Mouse (Mus musculus): Measurements from ENCODE around the gene Hint1. TPM values are rescaled to one million over a fixed set of nuclear protein-coding genes. Genes with fewer than 3 reads are reported as not detected.
A peak's percentile ranks its signal among the peaks of the same experiment; 100 is the strongest.

Gene Hint1
- polyA plus RNA-seq, 3 experiments from 2014 or later, result 423 to 700 (median 441) TPM

- ATAC-seq, result no peak
Observed at GRCm38 (mm10) chr11:54861471-54862420, 4.4 kb upstream of the Hint1 start.

GRCm38 (mm10) chr11:54862621-54863520 is 3.3 kb upstream of the Hint1 start:
- ATAC-seq, result no peak

- ATAC-seq, result no peak
Observed at GRCm38 (mm10) chr11:54865330-54866085, 675 bp upstream of the Hint1 start.

- no peak for ATAC-seq
Observed at GRCm38 (mm10) chr11:54867049-54867385, 834 bp downstream of the Hint1 start.

- no peak for ATAC-seq
Observed at GRCm38 (mm10) chr11:54867903-54868434, 1.8 kb downstream of the Hint1 start.

- ATAC-seq, result no peak
Observed at GRCm38 (mm10) chr11:54868445-54868844, 2.3 kb downstream of the Hint1 start.

GRCm38 (mm10) chr11:54869318-54869717 is 3.1 kb downstream of the Hint1 start:
- no peak for ATAC-seq

GRCm38 (mm10) chr11:54871831-54872537 is 5.8 kb downstream of the Hint1 start:
- no peak for ATAC-seq

GRCm38 (mm10) chr11:54876031-54876430 is 9.8 kb downstream of the Hint1 start:
- no peak for ATAC-seq

GRCm38 (mm10) chr11:54878893-54879292 is 12.7 kb downstream of the Hint1 start:
- no peak for ATAC-seq

GRCm38 (mm10) chr11:54879434-54879833 is 13.3 kb downstream of the Hint1 start:
- peak; percentile 83 for ATAC-seq

GRCm38 (mm10) chr11:54879922-54880321 is 13.7 kb downstream of the Hint1 start:
- ATAC-seq, result no peak

- no peak for ATAC-seq
Observed at GRCm38 (mm10) chr11:54881051-54881474, 14.9 kb downstream of the Hint1 start.

- no peak for ATAC-seq
Observed at GRCm38 (mm10) chr11:54882671-54883070, 16.5 kb downstream of the Hint1 start.

- ATAC-seq, result peak; percentile 54
Observed at GRCm38 (mm10) chr11:54884197-54884828, 18.1 kb downstream of the Hint1 start.

GRCm38 (mm10) chr11:54884937-54885336 is 18.8 kb downstream of the Hint1 start:
- ATAC-seq, result no peak

- ATAC-seq, result no peak
Observed at GRCm38 (mm10) chr11:54885406-54885805, 19.2 kb downstream of the Hint1 start.

- no peak for ATAC-seq
Observed at GRCm38 (mm10) chr11:54887927-54888326, 21.7 kb downstream of the Hint1 start.

- no peak for ATAC-seq
Observed at GRCm38 (mm10) chr11:54891341-54891740, 25.2 kb downstream of the Hint1 start.

- no peak for ATAC-seq
Observed at GRCm38 (mm10) chr11:54892091-54892490, 25.9 kb downstream of the Hint1 start.

GRCm38 (mm10) chr11:54894589-54894988 is 28.4 kb downstream of the Hint1 start:
- ATAC-seq, result no peak

All from inflammation-experienced regulatory T-cells, adult 6 months (primary cell).